8 mouse cellular contexts compared by ENCODE assay signal in the genomic region with DNA sequence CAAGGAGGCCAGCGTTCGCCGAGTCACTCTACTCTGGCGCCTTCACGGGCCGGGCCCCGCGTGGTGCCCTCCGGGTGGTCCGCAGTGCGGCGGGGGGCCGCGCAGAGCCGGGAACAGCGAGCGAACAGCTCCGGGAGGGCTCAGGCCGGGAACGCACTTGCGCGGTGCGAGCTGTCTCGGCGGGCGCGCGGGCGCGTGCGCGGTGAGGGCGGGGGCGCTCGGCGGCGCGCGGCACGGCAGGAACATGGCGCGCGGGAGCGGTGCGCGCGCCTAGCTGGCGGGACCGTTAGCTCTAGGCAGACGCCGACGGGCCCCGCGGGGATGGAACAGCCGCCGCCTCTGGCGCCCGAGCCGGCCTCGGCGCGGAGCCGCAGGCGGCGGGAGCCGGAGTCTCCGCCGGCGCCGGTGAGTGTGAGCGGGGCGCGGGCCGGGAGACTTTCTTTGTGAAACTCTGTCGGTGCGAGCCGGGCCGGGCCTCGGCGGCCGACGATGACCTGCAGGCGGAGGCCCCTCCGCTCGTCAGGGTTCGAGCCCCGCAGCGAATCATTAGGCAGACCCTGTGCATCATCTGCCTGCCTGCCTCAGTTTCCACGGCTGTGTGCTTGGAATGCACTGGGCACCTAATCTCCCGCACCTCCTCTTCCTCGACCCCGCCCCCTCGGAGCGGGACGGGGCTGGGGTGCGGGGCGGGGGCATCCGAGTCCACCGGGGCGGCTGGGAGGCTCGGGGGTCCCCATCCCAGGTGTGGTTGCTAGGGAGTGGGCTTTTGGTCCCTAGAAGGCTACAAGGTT. TPM values are rescaled to one million over a fixed set of nuclear protein-coding genes. Genes with fewer than 3 reads are reported as not detected.
DNase-seq lines count a peak whose midpoint lies in the region; ATAC-seq and TF ChIP-seq lines count a peak whose summit lies in the region.

A gene (plus strand): TSS at position 220 of the 791 bp plus-strand sequence.

- no peaks in the 10 kb centered on the region for H3K27me3 ChIP-seq in hindbrain, postnatal 0 days (ENCODE audit: insufficient read depth, low read length)

- peak within 1 kb of the TSS; percentile 86 for H3K9ac ChIP-seq in hindbrain, postnatal 0 days (replicated peaks; ENCODE audit: low read length)

- H3K9me3 ChIP-seq in hindbrain, postnatal 0 days (ENCODE audit: low read length) = no peaks in the 10 kb centered on the region

- TF ChIP-seq CTCF in hindbrain, postnatal 0 days (IDR thresholded peaks at IDR 0.05; ENCODE audit: low read depth) = no peak

- peaks cover 3% of the 10 kb centered on the region; the same call in 1 of the 2 replicates for H3K4me1 ChIP-seq in hindbrain, postnatal 0 days (ENCODE audit: insufficient read depth, low read length)

- under 1% methylated on average over 80 of the region's 101 CpGs for WGBS in hindbrain, postnatal 0 days

- no peaks in the 10 kb centered on the region for H3K36me3 ChIP-seq in hindbrain, postnatal 0 days (ENCODE audit: insufficient read depth, low read length)

- peak within 1 kb of the TSS; percentile 96 for H3K4me2 ChIP-seq in hindbrain, postnatal 0 days (ENCODE audit: low read depth, low read length)

- H3K4me3 ChIP-seq in hindbrain, postnatal 0 days (ENCODE audit: low read length) = peak within 1 kb of the TSS; percentile 83

- peak within 1 kb of the TSS; percentile 84 for H3K27ac ChIP-seq in hindbrain, postnatal 0 days

- DNase-seq in adipocyte (ENCODE audit: low spot score) = peak; percentile 64
- DNase-seq in gastrocnemius, adult 8-10 months (ENCODE audit: low spot score in 2 of 2) = peak; percentile 83 to 86
- DNase-seq in hindbrain, postnatal 0 days (ENCODE audit: low spot score) = peak; percentile 96
- peak; percentile 72 for DNase-seq in left cerebral cortex, adult 8-10 months (ENCODE audit: low spot score in 2 of 2)
- peak; percentile 93 to 94 for DNase-seq in right cerebral cortex, postnatal 10 days (ENCODE audit: low spot score in 2 of 2)
- peak; percentile 85 for DNase-seq in urinary bladder, postnatal 14 days (ENCODE audit: low spot score)

- ATAC-seq in common myeloid progenitor, adult 5-6 weeks (replicated peaks; ENCODE audit: low read depth, poor library complexity, severe bottlenecking) = peak; percentile 73
- ATAC-seq in hindbrain, postnatal 0 days = peak; percentile 92
- peak; percentile 90 for ATAC-seq in megakaryocyte, adult 5-6 weeks (ENCODE audit: poor library complexity, severe bottlenecking)

RNA-seq across cellular contexts. Expression of the gene that starts here (rescaled TPM):
- 2.9 and 7.2 TPM in 2 replicates for total RNA-seq in common myeloid progenitor, adult 5-6 weeks (2017)
- total RNA-seq in gastrocnemius, adult 8-10 months (2022) = 10 to 100 TPM; 14.9 to 18.9 (median 15.9) TPM
- 41.9 and 49.8 TPM in 2 replicates for total RNA-seq in hindbrain, postnatal 0 days (2014; rRNA removed)
- polyA plus RNA-seq in hindbrain, postnatal 0 days (2015; fragmentation: Nextera tagmentation; extraction: Ambion mirVana) = 9.7 and 11.1 TPM in 2 replicates
- 10 to 100 TPM in 3 of 4 experiments, 1 to 10 TPM in 1; 9.6 to 13.2 (median 11.1) TPM for total RNA-seq in left cerebral cortex, adult 8-10 months (2022)
- total RNA-seq in megakaryocyte, adult 5-6 weeks (2015) = 0.89 TPM in 2 replicates
- 0.29 and 7.4 TPM in 2 replicates for total RNA-seq in megakaryocyte, adult 5-6 weeks (2017)

Comparison
In these comparisons a context has a peak if more than half of its experiments do, and no peak if none do; other contexts are left out.
1. Peak in every context shown above with its lines: DNase-seq, ATAC-seq, H3K4me3 ChIP-seq and H3K27ac ChIP-seq.